Mouse (Mus musculus) heart, adult 9 months (tissue): ENCODE measurements at regions not wholly inside any gene's neighbourhood (a gene's known extent, or its start where the extent isn't known, plus 50 kb on each side); places are given as distances from the start of the nearest gene placed in this dataset.

Experiments used
- DNase-seq, 2 experiments: peaks; one replicate each; pipeline ENCODE4 v3.0.0; 2022; ENCODE audit warnings: low spot score in 2 of 2

- peak in 1 of 2 experiments; percentile 34 for DNase-seq
Measured at GRCm38 (mm10) chr13:44238308-44238707, 453.7 kb downstream of the Cd83 start.

DNA sequence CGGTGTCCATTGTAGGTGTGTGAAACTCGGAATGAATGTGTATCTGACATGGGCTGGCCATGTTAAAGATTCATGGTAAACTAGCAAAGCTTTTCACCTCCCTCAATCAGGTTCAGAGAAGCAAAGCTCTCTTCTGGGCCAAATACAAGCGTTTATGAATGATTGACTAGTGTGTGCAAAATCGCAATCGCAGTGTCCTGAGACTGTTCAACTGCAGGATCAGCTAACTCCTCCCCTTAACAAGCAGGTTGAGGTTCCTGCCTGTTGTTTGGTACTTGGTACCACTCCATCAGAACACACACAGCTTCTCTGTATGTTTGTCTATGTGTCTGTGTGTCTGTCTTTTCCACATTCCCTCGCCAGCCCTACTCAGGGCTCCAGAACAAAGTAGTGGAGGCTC is 458.6 kb downstream of the Cd83 start:
- DNase-seq = no peak

DNA sequence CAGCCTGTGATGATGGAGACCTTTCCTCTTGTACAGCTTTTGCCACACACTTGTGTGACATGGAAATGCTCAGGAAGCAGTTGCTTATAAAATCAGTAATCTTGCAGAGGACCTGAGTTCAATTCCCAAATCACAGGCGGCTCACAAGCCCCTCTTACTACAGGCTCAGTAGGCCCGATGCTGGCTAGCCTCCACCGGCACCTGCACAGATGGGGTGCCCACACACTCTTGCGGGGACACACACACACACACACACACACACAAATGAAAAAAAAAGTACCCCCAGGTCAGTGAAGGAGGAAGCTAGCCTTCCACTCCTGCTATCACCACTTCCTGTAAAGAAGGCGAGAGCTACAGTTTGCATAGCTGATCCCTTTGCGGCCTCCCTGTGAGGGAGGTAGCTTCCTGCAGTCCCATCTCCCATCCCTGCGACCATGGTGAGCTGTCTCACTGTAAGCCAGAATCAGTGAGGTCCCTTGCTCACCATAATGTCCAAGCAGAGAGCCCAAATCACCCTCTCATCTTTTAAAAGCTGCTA is 462.2 kb downstream of the Cd83 start:
- no peak for DNase-seq

- DNase-seq = peak in 1 of 2 experiments; percentile 23
Measured at GRCm38 (mm10) chr13:44247861-44248260, 463.3 kb downstream of the Cd83 start.

- peak; percentile 74 to 76 for DNase-seq
Measured at GRCm38 (mm10) chr13:44248401-44248800, 463.8 kb downstream of the Cd83 start.

DNA sequence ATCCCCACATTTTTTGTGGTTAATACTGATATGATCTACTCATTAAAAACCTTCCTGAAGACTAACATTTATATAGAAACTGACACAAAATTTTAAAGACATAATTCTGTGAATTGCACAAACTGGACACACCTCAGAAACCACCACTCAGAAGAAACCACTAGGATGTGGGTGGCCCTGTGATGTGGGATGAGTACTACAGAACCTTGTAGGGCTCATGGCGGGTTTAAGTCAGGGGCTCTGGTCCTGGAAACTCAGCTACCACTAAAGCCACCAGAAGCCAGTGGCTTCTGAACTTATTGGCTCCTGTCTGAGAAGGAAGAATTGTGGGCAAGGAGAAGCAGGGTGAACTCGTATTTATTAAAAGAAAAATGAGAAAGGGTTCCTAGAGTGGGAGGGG is 464.5 kb downstream of the Cd83 start:
- no peak for DNase-seq

DNA sequence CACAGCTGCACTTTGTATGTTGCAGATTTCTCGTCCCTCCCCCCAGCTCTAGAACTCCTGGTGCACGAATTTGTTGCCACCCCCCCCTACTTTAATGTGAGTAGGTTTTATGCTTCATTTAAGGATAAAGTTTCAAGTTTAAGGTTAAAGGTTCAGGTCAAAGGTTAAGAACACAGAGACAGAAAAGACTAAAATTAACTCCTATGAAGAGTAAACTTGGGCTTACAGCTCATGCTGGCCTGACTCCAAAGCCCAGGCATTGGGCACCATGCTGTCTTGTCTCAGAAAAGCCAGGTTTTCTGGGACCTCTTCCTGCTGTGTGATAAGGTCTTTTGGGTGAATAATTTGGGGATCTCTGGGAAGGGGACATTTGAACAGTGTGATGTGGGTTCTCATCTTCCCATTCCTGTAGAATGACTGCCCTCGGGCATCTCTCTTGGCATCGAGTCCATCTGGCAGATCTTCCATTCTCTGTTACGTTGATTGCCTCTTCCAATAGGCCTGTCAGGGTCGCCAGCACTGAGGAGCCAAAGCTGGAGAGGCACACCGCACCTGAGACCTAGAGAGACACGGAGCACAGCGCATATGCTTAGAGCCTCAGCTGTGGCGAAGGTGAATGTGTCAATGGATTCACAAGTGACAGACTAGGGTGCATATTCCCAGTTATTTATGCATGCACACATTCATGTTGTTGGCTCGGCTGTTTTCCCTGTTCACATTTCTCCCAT is 466.1 kb downstream of the Cd83 start:
- no peak for DNase-seq

GRCm38 (mm10) chr13:44251503-44251902 is 466.9 kb downstream of the Cd83 start:
- DNase-seq = no peak

DNA sequence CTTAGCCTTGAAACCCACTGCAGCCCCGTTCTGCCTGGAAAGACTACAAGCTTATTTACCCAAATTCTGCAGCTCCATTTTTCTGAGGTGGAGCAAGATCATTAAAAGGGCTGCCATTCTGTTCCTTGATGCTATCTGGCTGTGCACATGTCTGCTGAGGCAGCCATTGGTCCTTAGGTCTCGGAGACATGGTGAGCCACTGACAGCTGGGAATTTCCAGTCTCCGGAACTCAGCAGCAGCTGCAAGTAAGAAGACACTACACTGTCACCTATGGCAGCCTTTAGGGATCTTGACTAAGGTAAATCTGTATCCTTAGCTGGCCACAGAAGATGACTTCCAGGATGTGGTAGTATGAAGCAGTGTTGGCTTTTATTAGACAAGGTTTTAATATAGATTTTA is 467.9 kb downstream of the Cd83 start:
- no peak for DNase-seq

DNA sequence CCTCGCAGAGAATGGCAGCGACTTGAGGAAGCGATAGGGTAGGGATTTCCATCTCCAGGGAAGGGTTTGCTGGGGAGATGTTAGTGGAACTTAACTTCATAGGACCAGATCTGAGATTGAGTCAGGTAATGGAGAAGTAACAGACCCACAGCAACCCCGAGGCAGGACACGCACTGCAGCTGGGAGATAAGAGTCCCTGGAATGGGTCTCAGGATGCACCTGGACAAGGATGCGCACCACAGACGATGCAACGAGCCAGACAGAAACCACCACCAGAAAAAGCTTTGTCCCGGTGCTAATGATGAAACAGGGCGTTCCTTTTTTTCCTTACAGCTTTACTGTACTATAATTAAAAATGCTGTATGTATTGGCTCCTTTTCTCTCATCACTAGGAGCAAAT is 470.9 kb upstream of the Jarid2 start:
- peak in 1 of 2 experiments; percentile 25 for DNase-seq

- DNase-seq = peak; percentile 73 to 80
Measured at GRCm38 (mm10) chr13:44260039-44260438, 469.2 kb upstream of the Jarid2 start.

- peak; percentile 87 to 89 for DNase-seq
Measured at GRCm38 (mm10) chr13:44260637-44261333, 468.5 kb upstream of the Jarid2 start.

GRCm38 (mm10) chr13:44272746-44273524 is 456.3 kb upstream of the Jarid2 start:
- no peak for DNase-seq

- DNase-seq = no peak
Measured at GRCm38 (mm10) chr13:44277952-44278351, 451.3 kb upstream of the Jarid2 start.

- DNase-seq = no peak
Measured at GRCm38 (mm10) chr13:44279036-44279435, 450.2 kb upstream of the Jarid2 start.

GRCm38 (mm10) chr13:44280296-44280695 is 449.0 kb upstream of the Jarid2 start:
- DNase-seq = no peak

- DNase-seq = no peak
Measured at GRCm38 (mm10) chr13:44281796-44282195, 447.5 kb upstream of the Jarid2 start.

DNA sequence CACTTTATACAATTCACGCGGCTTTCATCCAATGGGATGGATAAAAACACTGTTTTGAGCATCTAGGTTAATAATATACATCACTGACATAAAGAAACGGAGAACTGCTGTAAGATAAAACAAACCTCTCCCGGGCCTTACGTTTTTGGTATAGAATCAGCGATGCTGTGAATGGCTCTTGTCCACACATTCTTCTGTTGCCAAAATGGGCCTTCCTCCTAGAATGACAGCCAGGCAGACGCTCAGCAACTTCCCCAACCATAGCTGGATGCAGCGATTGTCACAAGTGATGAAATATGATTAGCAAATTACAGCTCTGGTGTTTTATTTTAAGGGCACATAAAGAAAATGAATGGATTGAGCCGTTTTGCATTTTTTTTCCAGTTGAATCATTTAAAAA is 447.0 kb upstream of the Jarid2 start:
- no peak for DNase-seq

- peak in 1 of 2 experiments; percentile 51 for DNase-seq
Measured at GRCm38 (mm10) chr13:44282731-44283571, 446.3 kb upstream of the Jarid2 start.

GRCm38 (mm10) chr13:44285881-44286280 is 443.4 kb upstream of the Jarid2 start:
- DNase-seq = no peak

- no peak for DNase-seq
Measured at GRCm38 (mm10) chr13:44290199-44290598, 439.1 kb upstream of the Jarid2 start.
